Mouse (Mus musculus) T-helper 2 cell (primary cell): ENCODE results near the gene Tab1.
"Not testable (repeated sequence)": the region's sequence is repeated elsewhere in the genome, so short reads cannot be mapped to it uniquely, and the experiment has no call there.

Experiments
- in situ Hi-C: fragments of 300-600 bp; cut with MboI, MseI; formaldehyde crosslinking; loops from one replicate; pipeline ENCODE4 v1.15.1; 2025; ENCODE audit warnings: high pct_unique_total_duplicates

Gene Tab1

DNA sequence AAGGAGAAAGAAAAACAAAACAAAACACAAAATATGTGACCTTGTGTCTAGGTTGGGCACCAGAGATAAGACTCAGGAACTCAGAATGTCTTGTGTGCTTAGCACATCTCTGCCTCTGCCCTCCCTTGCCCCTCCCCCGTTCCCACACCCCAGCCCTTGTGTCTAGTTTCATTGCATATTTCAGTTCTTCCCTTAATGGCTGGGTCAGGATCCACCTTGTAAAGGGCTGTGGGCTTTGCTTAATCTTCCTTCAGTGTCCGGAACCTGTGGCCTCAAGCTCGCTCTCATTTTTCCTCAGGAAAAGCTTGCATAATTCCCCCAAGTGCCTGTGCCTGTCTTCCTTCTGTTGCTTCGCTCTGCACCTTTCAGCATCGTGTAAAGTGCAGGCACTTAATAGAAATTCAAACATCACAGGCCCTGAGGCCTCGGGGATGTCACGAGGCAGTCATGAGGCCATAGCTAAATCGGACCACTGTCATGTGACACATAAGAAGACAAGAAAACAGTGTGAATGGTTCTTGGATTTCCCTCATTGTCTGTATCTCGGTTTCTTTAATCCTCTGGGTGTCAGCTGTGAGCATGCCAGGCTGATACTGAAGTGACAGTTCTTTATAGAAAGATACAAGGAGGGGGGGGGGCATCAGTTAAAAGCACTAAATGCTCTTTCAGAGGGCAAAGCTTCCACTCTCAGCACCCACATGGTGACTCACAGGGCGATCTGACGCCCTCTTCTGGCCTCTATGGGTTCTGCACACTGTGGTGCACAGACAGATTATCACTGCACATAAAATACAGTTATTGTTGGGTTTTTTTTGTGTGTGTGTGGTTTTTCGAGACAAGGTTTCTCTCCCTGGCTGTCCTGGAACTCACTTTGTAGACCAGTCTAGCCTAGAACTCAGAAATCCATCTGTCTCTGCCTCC lies 27.2 kb upstream of the Tab1 start:
- in situ Hi-C loops: no loop called here

GRCm38 (mm10) chr15:80107143-80107542 lies 25.8 kb upstream of the Tab1 start:
- in situ Hi-C loops: no loop called here

GRCm38 (mm10) chr15:80107575-80107974 lies 25.4 kb upstream of the Tab1 start:
- in situ Hi-C loops: no loop called here

- in situ Hi-C loops: no loop called here
Observed at GRCm38 (mm10) chr15:80111436-80111835, 21.5 kb upstream of the Tab1 start.

DNA sequence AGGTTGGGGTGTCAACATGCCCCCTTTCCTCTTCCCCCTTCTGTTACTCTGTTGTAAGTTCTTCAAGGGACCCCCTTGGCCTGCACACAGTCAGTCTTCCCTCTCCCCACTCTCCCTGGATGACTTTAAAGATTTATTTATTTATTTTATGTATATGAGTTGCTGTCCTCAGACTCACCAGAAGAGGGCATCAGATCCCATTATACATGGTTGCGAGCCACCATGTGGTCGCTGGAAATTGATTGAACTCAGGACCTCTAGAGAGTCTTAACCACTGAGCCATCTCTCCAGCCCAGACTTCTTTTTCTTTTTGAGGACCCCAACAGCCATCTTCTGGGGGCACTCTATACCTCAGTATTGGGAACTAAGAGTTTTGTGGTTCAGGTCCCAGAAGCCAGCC lies 20.4 kb upstream of the Tab1 start:
- in situ Hi-C loops: no loop called here

GRCm38 (mm10) chr15:80114414-80114813 lies 18.5 kb upstream of the Tab1 start:
- in situ Hi-C loops: no loop called here

GRCm38 (mm10) chr15:80115256-80115655 lies 17.7 kb upstream of the Tab1 start:
- in situ Hi-C loops: no loop called here

DNA sequence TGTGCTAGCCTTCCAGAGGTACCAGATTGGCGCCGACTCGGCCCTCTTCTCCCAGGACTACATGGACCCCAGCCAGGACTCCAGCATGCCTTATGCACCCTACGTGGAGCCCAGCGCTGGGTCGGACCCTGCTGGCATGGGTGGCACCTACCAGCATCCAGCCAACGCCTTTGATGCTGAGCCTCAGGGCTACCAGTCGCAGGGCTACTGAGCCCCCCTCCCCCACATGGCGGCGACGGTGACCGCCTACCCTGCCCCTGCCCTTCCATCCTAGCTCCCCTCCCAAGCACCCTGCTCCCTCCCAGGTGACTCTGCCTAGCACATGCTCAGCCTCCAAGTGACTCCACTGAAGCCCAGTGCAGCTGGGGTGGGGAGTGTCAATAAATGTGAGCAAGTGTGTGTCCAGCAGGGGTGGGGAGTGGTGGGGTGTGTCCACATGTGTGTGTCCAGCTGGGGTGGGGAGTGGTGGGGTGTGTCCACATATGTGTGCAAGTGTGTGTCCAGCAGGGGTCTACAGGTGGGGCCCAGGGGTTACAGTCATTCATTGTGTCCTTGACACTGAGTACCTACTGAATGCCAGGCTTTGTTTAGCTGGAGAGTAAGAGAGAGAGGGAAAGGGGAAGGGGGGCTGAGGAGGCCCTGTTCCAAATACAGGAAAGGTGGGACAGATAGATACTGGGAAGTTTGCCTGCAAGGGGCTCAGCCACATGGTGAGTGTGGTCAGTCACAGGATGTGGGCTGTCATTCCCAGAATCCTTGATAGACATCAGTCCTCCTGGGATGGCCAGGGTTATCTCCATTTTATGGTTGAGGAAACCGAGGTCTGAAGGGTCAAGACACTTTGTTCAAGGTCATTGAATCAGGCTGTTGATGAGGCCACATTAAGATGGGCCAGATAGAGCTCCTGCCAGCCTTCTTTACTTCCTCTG lies 16.8 kb upstream of the Tab1 start:
- in situ Hi-C loops: no loop called here

DNA sequence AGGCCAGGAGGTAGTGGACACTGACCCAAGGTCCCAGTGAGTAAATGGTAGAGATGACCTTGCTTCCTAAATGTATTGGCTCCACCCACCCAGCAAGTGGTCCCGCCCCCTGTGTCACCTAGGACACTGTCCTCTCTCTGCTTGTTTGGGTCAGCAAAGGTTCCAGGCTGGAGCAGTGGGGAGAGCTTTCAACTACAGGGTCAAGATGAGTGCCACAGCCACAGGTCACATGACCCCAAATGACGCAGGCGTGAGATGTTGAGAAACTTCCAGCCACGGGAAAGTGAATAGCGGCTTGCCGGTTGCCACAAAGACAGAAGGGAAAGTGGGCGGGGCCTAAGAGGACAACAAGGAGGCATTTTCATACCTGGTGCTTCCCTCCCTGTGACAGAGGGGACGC lies 15.8 kb upstream of the Tab1 start:
- in situ Hi-C loops: no loop called here

DNA sequence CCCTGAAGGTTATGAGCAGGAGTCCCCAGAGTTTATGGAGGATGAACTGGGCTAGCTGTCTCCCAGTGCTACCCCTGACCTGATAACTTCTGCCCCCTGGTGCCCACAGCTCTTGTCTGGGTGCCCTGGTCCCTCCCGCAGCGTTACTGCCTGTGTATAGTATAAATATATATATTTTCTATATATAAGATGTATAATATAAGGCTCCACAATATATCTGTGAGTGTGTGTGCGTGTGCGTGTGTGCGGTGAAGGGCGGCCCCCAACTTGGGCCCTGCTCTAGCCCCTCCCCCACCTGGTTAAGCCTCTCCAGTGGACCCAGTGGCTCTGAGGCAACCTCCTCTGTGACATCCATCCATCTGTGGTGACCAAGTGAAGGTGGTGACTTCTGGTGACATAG lies 13.9 kb upstream of the Tab1 start:
- in situ Hi-C loops: no loop called here

DNA sequence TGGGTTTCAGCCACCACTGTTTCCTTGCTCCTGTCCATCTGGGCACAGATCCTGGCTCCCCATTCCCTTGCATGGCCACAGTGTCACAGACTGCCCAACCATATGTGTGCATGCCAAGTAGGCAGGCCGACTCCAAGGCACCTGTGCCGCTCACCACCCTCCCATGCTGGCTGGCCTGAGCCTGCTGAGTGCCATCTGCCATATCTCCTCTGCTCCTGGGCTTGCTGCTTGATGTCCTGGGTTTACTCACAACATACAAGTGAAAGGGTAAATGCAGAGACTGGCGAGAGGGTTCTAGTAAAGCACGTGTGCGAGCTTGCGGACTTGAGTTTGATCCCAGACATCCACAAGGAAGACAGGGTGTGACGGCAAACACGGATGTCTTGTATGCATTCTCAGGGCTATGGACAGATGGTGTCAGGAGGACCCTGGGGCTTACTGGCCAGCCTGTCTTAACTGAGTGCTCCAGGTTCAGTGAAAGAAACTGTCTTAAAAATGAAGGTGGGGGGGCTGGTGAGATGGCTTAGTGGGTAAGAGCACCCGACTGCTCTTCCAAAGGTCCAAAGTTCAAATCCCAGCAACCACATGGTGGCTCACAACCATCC lies 11.1 kb upstream of the Tab1 start:
- in situ Hi-C loops: no loop called here

DNA sequence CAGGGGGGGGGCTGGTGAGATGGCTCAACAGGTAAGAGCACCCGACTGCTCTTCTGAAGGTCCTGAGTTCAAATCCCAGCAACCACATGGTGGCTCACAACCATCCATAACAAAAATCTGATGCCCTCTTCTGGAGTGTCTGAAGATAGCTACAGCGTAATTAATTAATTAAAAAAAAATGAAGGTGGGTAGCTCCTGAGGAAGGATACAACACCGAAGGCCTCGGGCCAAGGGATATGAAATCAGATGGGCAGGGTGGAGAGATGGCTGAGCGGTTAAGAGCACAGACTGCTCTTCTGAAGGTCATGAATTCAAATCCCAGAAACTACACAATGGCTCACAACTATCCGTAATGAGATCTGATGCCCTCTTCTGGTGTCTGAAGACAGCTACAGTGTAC lies 10.5 kb upstream of the Tab1 start:
- in situ Hi-C loops: not testable (repeated sequence)

GRCm38 (mm10) chr15:80124651-80125050 lies 8.3 kb upstream of the Tab1 start:
- in situ Hi-C loops: no loop called here

DNA sequence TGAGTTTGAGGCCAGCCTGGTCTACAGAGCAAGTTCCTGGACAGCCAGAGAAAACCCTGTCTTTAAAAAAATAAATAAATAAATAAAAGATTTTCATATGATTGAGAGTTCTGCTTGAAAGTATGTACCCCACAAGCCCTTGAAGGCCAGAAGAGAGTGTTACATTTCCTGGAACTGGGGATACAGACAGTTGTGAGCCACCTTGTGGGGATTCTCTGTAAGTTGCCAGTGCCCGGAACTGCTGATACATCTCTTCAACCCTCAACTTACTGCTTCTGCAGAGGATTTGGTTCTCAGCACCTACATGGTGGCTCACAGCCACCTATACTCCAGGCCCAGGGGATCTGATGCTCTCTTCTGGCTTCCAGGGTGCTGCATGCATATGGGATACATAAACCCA lies 5.7 kb upstream of the Tab1 start:
- in situ Hi-C loops: no loop called here

- in situ Hi-C loops: no loop called here
Observed at GRCm38 (mm10) chr15:80129982-80130381, 2.9 kb upstream of the Tab1 start.

- in situ Hi-C loops: no loop called here
Observed at GRCm38 (mm10) chr15:80130689-80131088, 2.2 kb upstream of the Tab1 start.

DNA sequence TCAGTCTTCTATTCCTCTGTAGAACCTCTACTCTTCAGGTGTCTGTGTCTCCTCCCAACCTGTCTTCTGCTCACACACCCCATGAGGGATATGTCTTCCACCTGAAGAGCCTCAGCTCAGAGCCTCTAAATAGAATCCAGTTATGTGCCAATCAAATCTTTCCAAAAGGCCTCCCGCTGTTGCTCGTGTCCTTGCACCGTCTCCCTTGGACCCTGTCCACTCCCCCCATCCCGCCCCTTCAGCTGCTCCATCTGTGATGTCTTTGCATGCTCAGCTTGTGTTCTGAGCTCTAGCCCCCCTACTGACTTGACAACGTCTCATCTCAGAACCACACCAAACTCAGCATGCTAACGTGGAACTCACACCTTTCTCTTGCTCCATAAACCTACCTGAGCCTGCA lies 1.5 kb upstream of the Tab1 start:
- in situ Hi-C loops: no loop called here

- in situ Hi-C loops: no loop called here
Observed at GRCm38 (mm10) chr15:80132452-80132851, 475 bp upstream of the Tab1 start.

- in situ Hi-C loops: no loop called here
Observed at GRCm38 (mm10) chr15:80133682-80134449, 939 bp downstream of the Tab1 start.

- in situ Hi-C loops: no loop called here
Observed at GRCm38 (mm10) chr15:80134450-80134847, 1.5 kb downstream of the Tab1 start.

DNA sequence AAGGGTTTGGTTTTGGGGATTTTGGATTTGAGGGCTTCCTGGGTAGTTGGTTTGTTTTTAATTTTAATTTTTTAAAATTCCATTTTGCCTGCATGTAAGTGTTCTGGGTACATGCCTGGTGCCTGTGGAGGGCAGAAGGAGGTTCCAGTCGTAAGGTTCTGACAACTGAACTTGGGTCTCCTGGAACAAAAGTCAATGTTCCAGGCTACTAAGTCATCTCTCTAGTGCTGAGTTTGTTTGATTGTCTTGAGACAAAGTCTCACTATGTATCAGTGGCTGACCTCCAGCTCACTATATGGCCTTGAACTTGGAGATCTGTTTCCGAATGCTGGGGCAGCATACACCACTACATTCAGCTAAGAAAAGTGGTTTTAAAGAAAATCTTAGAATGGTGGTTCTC lies 2.6 kb downstream of the Tab1 start:
- in situ Hi-C loops: no loop called here
